Mouse (Mus musculus) olfactory bulb, adult 2 months (tissue): ENCODE measurements around the gene Pom121l2.
"Not testable (repeated sequence)": the region's sequence is repeated elsewhere in the genome, so short reads cannot be mapped to it uniquely, and the experiment has no call there.

Experiments
- CTCF ChIP-seq: fragments of 200-500 bp; IDR thresholded peaks from 2 replicates; pipeline ENCODE4 v1.5.1; 2012; ENCODE audit warnings: low read depth, mild to moderate bottlenecking, low read length, moderate library complexity; ENCODE audit not compliant: insufficient read depth
- POLR2A ChIP-seq: fragments of 200-500 bp; IDR thresholded peaks from 2 replicates; pipeline ENCODE4 v1.6.1; 2012; ENCODE audit warnings: mild to moderate bottlenecking, low read depth, low read length, moderate library complexity; ENCODE audit not compliant: insufficient read depth

GRCm38 (mm10) chr13:22035267-22036148 lies 54.5 kb downstream of the Pom121l2 start, which contains the start of the genes Hist1h2ah and Hist1h2bk:
- TF ChIP-seq POLR2A, CTCF: not testable (repeated sequence)
